Mouse (Mus musculus) kidney, postnatal 36 days (tissue): ENCODE results near the gene Slc39a10.
"Not testable (repeated sequence)": the region's sequence is repeated elsewhere in the genome, so short reads cannot be mapped to it uniquely, and the experiment has no call there.

Experiments
- DNase-seq, 2 experiments: peaks; one replicate each; pipeline ENCODE4 v3.0.0; 2021 to 2022; ENCODE audit warnings: mixed read lengths in 2 of 2

Gene Slc39a10

DNA sequence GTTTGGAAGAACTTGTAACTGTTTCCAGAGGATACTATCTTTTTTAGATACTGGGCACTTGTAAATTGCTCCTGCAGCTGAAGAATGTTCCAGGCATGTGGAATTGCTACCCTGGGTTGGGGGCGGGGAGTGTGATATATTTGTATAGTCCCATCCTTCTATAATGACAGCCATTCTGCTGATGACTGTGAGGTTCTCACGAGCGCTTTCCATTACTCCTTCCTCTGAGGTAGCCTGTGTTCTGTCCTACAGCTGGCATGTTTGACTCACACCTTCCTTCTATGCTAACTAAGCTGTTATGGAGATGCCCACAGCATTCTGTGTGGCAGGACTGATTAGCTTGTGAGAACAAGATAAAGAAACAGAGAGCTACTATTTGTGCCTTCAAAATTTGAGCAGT is 128.1 kb downstream of the Slc39a10 start:
- not testable (repeated sequence) for DNase-seq
